Mouse (Mus musculus): ENCODE results near the gene Fgg. TPM values are rescaled to one million over a fixed set of nuclear protein-coding genes. Genes with fewer than 3 reads are reported as not detected.

Gene Fgg
- total and polyA plus RNA-seq, 2 experiments from 2014 or later, result 0.08 TPM; not detected in 1

DNA sequence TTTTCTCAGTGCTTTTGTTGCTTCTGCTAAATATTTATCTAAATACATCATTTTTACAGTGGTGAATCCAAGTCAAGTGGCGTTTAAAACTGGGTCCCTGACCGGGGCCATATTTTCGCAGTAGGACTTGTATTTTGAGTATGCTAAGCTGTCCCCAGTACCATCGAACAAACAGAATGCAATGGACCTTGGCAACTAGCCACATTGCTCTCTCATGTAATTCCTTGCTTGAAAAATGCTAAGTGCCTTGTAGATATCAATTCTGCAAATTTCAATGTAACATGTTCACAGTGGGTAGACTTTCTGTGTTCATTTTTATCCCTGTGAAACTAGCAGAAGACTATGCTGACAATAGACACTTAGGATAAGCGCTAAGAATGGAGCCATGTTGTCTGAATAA, 13.7 kb downstream of the Fgg start:
- no peak for TF ChIP-seq CTCF (IDR thresholded peaks at IDR 0.05; ENCODE audit: low read depth)
- DNase-seq (ENCODE audit: low spot score) (no peak), ATAC-seq (no peak)
- no peaks in the 10 kb centered on the region for H3K9me3 ChIP-seq (ENCODE audit: low read length)
- no peak overlapping the region for H3K9ac ChIP-seq (replicated peaks; ENCODE audit: low read length)
- no peak overlapping the region for H3K27ac ChIP-seq
- WGBS, result 88% methylated on average over 5 of the region's 5 CpGs
- H3K36me3 ChIP-seq (ENCODE audit: insufficient read depth, low read length), result no peaks in the 10 kb centered on the region
- no peak overlapping the region for H3K4me3 ChIP-seq (ENCODE audit: low read length)
- H3K4me1 ChIP-seq (ENCODE audit: insufficient read depth, low read length), result no peaks in the 10 kb centered on the region
- no peak overlapping the region for H3K4me2 ChIP-seq (ENCODE audit: low read depth, low read length)
- H3K27me3 ChIP-seq (ENCODE audit: insufficient read depth, low read length), result no peaks in the 10 kb centered on the region

GRCm38 (mm10) chr3:83025036-83025435, 17.5 kb downstream of the Fgg start:
- no peaks in the 10 kb centered on the region for H3K4me1 ChIP-seq (ENCODE audit: insufficient read depth, low read length)
- H3K36me3 ChIP-seq (ENCODE audit: insufficient read depth, low read length), result no peaks in the 10 kb centered on the region
- DNase-seq (ENCODE audit: low spot score) (no peak), ATAC-seq (no peak)
- no peak overlapping the region for H3K4me2 ChIP-seq (ENCODE audit: low read depth, low read length)
- no peaks in the 10 kb centered on the region for H3K27me3 ChIP-seq (ENCODE audit: insufficient read depth, low read length)
- no peak overlapping the region for H3K4me3 ChIP-seq (ENCODE audit: low read length)
- H3K27ac ChIP-seq, result no peak overlapping the region
- TF ChIP-seq CTCF (IDR thresholded peaks at IDR 0.05; ENCODE audit: low read depth), result no peak
- WGBS, result 60% methylated on average over 6 of the region's 6 CpGs
- H3K9me3 ChIP-seq (ENCODE audit: low read length), result no peaks in the 10 kb centered on the region
- H3K9ac ChIP-seq (replicated peaks; ENCODE audit: low read length), result no peak overlapping the region

DNA sequence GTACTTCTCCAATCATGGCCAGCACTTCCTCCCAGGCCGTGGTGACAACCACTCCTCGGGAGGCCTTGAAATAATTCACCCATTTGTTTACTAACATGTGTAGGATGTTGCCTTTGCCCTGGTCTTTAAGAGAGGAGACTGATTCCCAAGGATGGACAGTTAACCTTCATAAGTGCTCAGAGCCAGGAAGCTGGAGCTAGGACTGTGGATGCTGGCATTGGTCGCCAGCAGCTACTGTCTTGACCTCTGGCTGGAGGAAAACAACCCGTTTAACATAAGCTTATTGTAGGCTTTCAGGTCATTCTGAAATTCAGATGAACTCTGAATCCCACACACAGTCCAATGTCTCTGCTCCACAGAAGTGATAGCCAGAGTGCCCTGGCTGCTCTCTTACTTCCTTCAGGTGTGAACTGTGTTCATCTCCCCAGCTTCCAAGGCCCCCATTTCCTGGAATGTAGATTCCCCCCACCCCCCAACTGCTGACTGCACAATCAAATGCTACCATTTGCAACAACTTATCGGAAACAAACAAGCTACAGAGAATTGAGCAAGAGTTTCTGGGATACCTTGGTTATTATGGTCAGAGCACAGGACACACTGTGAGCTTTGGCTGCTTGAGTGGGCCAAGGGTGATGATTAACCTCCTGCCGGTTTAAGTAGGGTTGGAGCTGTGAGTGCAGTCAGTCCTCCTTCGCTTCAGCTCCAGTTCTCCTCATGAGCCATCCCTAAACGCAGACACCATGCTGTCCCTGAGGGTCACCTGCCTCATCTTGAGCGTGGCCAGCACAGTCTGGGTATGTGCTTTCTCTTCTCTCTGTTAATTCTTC, 18.2 kb downstream of the Fgg start, which contains the start of gene Fga:
Gene Fga (plus strand): TSS at position 602 of the 827 bp plus-strand sequence.
- no peak within 1 kb of the TSS for H3K27ac ChIP-seq
- ATAC-seq (no peak), DNase-seq (ENCODE audit: low spot score) (no peak)
- TF ChIP-seq CTCF (IDR thresholded peaks at IDR 0.05; ENCODE audit: low read depth), result no peak
- no peak within 1 kb of the TSS for H3K9ac ChIP-seq (replicated peaks; ENCODE audit: low read length)
- H3K4me3 ChIP-seq (ENCODE audit: low read length), result no peak within 1 kb of the TSS
- H3K4me1 ChIP-seq (ENCODE audit: insufficient read depth, low read length), result no peaks in the 10 kb centered on the region
- no peaks in the 10 kb centered on the region for H3K27me3 ChIP-seq (ENCODE audit: insufficient read depth, low read length)
- no peak within 1 kb of the TSS for H3K4me2 ChIP-seq (ENCODE audit: low read depth, low read length)
- WGBS, result 74% methylated on average over 9 of the region's 9 CpGs
- H3K9me3 ChIP-seq (ENCODE audit: low read length), result no peaks in the 10 kb centered on the region
- no peaks in the 10 kb centered on the region for H3K36me3 ChIP-seq (ENCODE audit: insufficient read depth, low read length)

- DNase-seq (ENCODE audit: low spot score) (no peak), ATAC-seq (no peak)
- no peaks in the 10 kb centered on the region for H3K36me3 ChIP-seq (ENCODE audit: insufficient read depth, low read length)
- no peak overlapping the region for H3K9ac ChIP-seq (replicated peaks; ENCODE audit: low read length)
- H3K4me3 ChIP-seq (ENCODE audit: low read length), result no peak overlapping the region
- no peaks in the 10 kb centered on the region for H3K4me1 ChIP-seq (ENCODE audit: insufficient read depth, low read length)
- H3K9me3 ChIP-seq (ENCODE audit: low read length), result no peaks in the 10 kb centered on the region
- H3K27me3 ChIP-seq (ENCODE audit: insufficient read depth, low read length), result no peaks in the 10 kb centered on the region
- no peak overlapping the region for H3K4me2 ChIP-seq (ENCODE audit: low read depth, low read length)
- TF ChIP-seq CTCF (IDR thresholded peaks at IDR 0.05; ENCODE audit: low read depth), result no peak
- no peak overlapping the region for H3K27ac ChIP-seq
- WGBS, result 77% methylated on average over 9 of the region's 9 CpGs
These were observed 20.2 kb downstream of the Fgg start for GRCm38 (mm10) chr3:83027546-83028251.

DNA sequence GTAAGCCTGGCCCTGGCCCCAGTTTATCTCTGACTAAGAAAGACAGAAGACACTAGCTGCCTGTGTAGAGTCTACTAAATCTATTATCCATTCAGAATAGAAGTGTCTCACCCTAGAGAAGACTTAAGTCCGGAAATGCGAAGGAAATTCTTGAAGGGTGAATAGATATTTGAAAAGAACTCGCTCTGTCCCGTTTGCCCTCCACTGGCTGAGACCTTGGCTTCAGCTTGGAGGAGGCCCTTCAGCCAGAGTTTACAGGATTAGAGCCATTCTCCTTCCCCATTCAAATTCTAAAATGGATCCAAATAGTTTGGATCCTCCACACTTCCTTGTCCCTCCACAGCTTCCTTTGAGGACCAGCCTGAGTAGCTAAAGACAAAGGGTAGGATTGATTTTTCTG, 22.8 kb downstream of the Fgg start:
- TF ChIP-seq CTCF (IDR thresholded peaks at IDR 0.05; ENCODE audit: low read depth), result no peak
- H3K36me3 ChIP-seq (ENCODE audit: insufficient read depth, low read length), result no peaks in the 10 kb centered on the region
- no peak overlapping the region for H3K9ac ChIP-seq (replicated peaks; ENCODE audit: low read length)
- no peaks in the 10 kb centered on the region for H3K27me3 ChIP-seq (ENCODE audit: insufficient read depth, low read length)
- DNase-seq (ENCODE audit: low spot score) (no peak), ATAC-seq (no peak)
- H3K4me2 ChIP-seq (ENCODE audit: low read depth, low read length), result no peak overlapping the region
- no peak overlapping the region for H3K4me3 ChIP-seq (ENCODE audit: low read length)
- no peaks in the 10 kb centered on the region for H3K4me1 ChIP-seq (ENCODE audit: insufficient read depth, low read length)
- WGBS, result 91% methylated on average over 4 of the region's 4 CpGs
- H3K27ac ChIP-seq, result no peak overlapping the region
- no peaks in the 10 kb centered on the region for H3K9me3 ChIP-seq (ENCODE audit: low read length)

GRCm38 (mm10) chr3:83032746-83033308, 25.3 kb downstream of the Fgg start:
- H3K4me3 ChIP-seq (ENCODE audit: low read length), result no peak overlapping the region
- H3K4me2 ChIP-seq (ENCODE audit: low read depth, low read length), result peak overlapping the region; percentile 31
- no peak overlapping the region for H3K27ac ChIP-seq
- no peaks in the 10 kb centered on the region for H3K36me3 ChIP-seq (ENCODE audit: insufficient read depth, low read length)
- no peaks in the 10 kb centered on the region for H3K4me1 ChIP-seq (ENCODE audit: insufficient read depth, low read length)
- no peak overlapping the region for H3K9ac ChIP-seq (replicated peaks; ENCODE audit: low read length)
- WGBS, result 42% methylated on average over 13 of the region's 13 CpGs
- ATAC-seq, result peak; percentile 35; the same call in 1 of the 2 replicates
- no peak for TF ChIP-seq CTCF (IDR thresholded peaks at IDR 0.05; ENCODE audit: low read depth)
- H3K27me3 ChIP-seq (ENCODE audit: insufficient read depth, low read length), result no peaks in the 10 kb centered on the region
- DNase-seq (ENCODE audit: low spot score), result no peak
- H3K9me3 ChIP-seq (ENCODE audit: low read length), result no peaks in the 10 kb centered on the region
